Mouse (Mus musculus) spleen, postnatal 0 days (tissue): ENCODE measurements around the gene Kcnh8. TPM values are rescaled to one million over a fixed set of nuclear protein-coding genes. Genes with fewer than 3 reads are reported as not detected.

ENCODE experiments used
- polyA plus RNA-seq: library from polyadenylated mRNA; unstranded; fragments of >200 nt; fragmentation: Nextera tagmentation; extraction: Ambion mirVana; gene quantifications from 2 replicates; pipeline ENCODE4 v1.2.1, GENCODE M21; 2015

Kcnh8 gene
- not detected in 2 replicates for polyA plus RNA-seq

DNA sequence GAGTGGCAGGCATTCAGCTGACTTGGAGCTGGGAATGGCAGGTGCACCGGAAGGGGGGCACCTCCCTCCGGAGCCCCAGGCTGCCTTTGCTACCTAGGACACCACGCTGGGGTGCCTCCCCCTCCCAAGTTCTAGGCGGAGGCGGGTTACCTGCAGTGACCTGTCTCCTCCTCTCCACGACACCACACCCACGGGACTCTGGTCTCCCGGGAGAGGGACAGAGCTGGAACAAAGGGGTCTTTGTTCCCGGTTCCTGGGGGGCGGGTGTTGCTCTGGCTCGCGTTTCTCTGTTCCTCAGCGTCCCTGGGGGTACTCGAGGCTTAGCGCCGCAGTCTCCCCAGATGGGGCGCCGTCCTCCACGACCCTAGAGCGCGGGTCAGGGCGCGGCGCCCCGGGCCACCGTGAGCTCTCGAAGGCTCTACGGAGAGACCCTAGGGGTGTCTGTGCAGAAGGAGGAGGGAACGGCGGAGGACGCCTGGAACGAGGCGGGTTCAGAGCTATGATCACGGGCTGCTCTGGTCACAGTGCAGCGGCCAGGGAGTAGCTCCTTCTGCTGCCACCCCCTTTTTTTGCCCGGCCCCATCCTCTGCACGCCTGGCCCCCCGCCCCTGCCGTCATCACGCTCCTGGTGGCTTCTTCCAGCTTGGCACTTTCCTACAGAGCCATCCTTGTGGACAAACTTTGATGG is at the start of gene Kcnh8:
Gene Kcnh8, plus strand, starts transcription at position 617 of the 688 bp plus-strand sequence.

